Mouse (Mus musculus) macrophage (primary cell): ENCODE data around the gene Henmt1. TPM values are rescaled to one million over a fixed set of nuclear protein-coding genes. Genes with fewer than 3 reads are reported as not detected.
A peak's percentile ranks its signal among the peaks of the same experiment; 100 is the strongest.

ENCODE experiments used
- H3K27ac ChIP-seq: fragments of 350-480 bp; formaldehyde crosslinking; 2 replicates; pipeline ENCODE4 v1.9.0; 2021
- H3K36me3 ChIP-seq: fragments of 350-480 bp; formaldehyde crosslinking; 2 replicates; pipeline ENCODE4 v1.9.0; 2021; ENCODE audit errors: inconsistent target
- H3K4me3 ChIP-seq: fragments of 350-480 bp; formaldehyde crosslinking; 2 replicates; pipeline ENCODE4 v1.9.0; 2021; ENCODE audit errors: inconsistent target
- H3K79me2 ChIP-seq: fragments of 350-480 bp; formaldehyde crosslinking; 2 replicates; pipeline ENCODE4 v1.9.0; 2021; ENCODE audit errors: inconsistent target
- WGBS: methylation state at CpG from one replicate; pipeline ENCODE4 v1.1.7; 2026; ENCODE audit warnings: inconsistent platforms; ENCODE audit not compliant: missing documents; 5-methylcytosine and 5-hydroxymethylcytosine counted together
- polyA plus RNA-seq: library from polyadenylated mRNA; stranded (reverse); fragments of 250-400 nt; gene quantifications from 3 replicates; pipeline ENCODE4 v1.2.4, GENCODE M21; 2018; ENCODE audit warnings: inconsistent platforms

Henmt1 gene
- polyA plus RNA-seq, 1 experiment from 2014 or later: not detected

GRCm38 (mm10) chr3:108963776-108964175 is 24.1 kb downstream of the Henmt1 start:
- no peak overlapping the region for H3K4me3 ChIP-seq
- no peaks in the 10 kb centered on the region for H3K36me3 ChIP-seq
- WGBS: 55% methylated on average over 3 of the region's 3 CpGs
- H3K27ac ChIP-seq: no peak overlapping the region
- H3K79me2 ChIP-seq: no peaks in the 10 kb centered on the region

GRCm38 (mm10) chr3:108964361-108965044 is 24.8 kb downstream of the Henmt1 start:
- Histone ChIP-seq H3K79me2 (no peaks in the 10 kb centered on the region), H3K27ac (no peak overlapping the region), H3K36me3 (no peaks in the 10 kb centered on the region), H3K4me3 (no peak overlapping the region)
- WGBS: 96% methylated on average over 7 of the region's 7 CpGs

GRCm38 (mm10) chr3:108966051-108966450 is 26.4 kb downstream of the Henmt1 start:
- H3K27ac ChIP-seq: no peak overlapping the region
- H3K79me2 ChIP-seq: no peaks in the 10 kb centered on the region
- no peak overlapping the region for H3K4me3 ChIP-seq
- 90% methylated on average over 3 of the region's 3 CpGs for WGBS
- 0 out of 2 replicates have a peak, but pooled peaks cover 6% of the 10 kb centered on the region for H3K36me3 ChIP-seq

- 96% methylated on average over 12 of the region's 13 CpGs for WGBS
- H3K36me3 ChIP-seq: peaks cover 41% of the 10 kb centered on the region
Observed at GRCm38 (mm10) chr3:108973980-108974660, 34.4 kb downstream of the Henmt1 start.

GRCm38 (mm10) chr3:108974920-108975485 is 35.3 kb downstream of the Henmt1 start:
- Histone ChIP-seq H3K36me3 (peaks cover 50% of the 10 kb centered on the region), H3K27ac (no peak overlapping the region), H3K4me3 (no peak overlapping the region), H3K79me2 (no peaks in the 10 kb centered on the region)
- 95% methylated on average over 15 of the region's 15 CpGs for WGBS

More at GRCm38 (mm10) chr3:108973980-108974660, 34.4 kb downstream of the Henmt1 start:
- Histone ChIP-seq H3K4me3 (no peak overlapping the region), H3K27ac (no peak overlapping the region), H3K79me2 (no peaks in the 10 kb centered on the region)

GRCm38 (mm10) chr3:108977340-108978030 is 37.8 kb downstream of the Henmt1 start:
- no peak overlapping the region for H3K27ac ChIP-seq
- H3K79me2 ChIP-seq: no peaks in the 10 kb centered on the region
- peaks cover 57% of the 10 kb centered on the region for H3K36me3 ChIP-seq
- no peak overlapping the region for H3K4me3 ChIP-seq
- 92% methylated on average over 13 of the region's 13 CpGs for WGBS

- Histone ChIP-seq H3K36me3 (peaks cover 48% of the 10 kb centered on the region), H3K4me3 (no peak overlapping the region), H3K79me2 (no peaks in the 10 kb centered on the region), H3K27ac (no peak overlapping the region)
- 82% methylated on average over 6 of the region's 6 CpGs for WGBS
Observed at GRCm38 (mm10) chr3:108981946-108982345, 42.3 kb downstream of the Henmt1 start.

GRCm38 (mm10) chr3:108983989-108984388 is 44.3 kb downstream of the Henmt1 start:
- Histone ChIP-seq H3K79me2 (no peaks in the 10 kb centered on the region), H3K36me3 (peaks cover 60% of the 10 kb centered on the region), H3K27ac (no peak overlapping the region), H3K4me3 (no peak overlapping the region)
- 60% methylated on average over 4 of the region's 5 CpGs for WGBS

- Histone ChIP-seq H3K36me3 (peaks cover 39% of the 10 kb centered on the region), H3K79me2 (no peaks in the 10 kb centered on the region), H3K27ac (no peak overlapping the region), H3K4me3 (no peak overlapping the region)
- 56% methylated on average over 1 of the region's 1 CpGs for WGBS
Observed at GRCm38 (mm10) chr3:108986534-108986933, 46.9 kb downstream of the Henmt1 start.

- Histone ChIP-seq H3K36me3 (peaks cover 42% of the 10 kb centered on the region), H3K27ac (no peak overlapping the region), H3K79me2 (no peaks in the 10 kb centered on the region), H3K4me3 (no peak overlapping the region)
- WGBS: 91% methylated on average over 12 of the region's 12 CpGs
Observed at GRCm38 (mm10) chr3:108987009-108987659, 47.5 kb downstream of the Henmt1 start.

- peaks cover 35% of the 10 kb centered on the region; the same call in 1 of the 2 replicates for H3K36me3 ChIP-seq
- no peaks in the 10 kb centered on the region for H3K79me2 ChIP-seq
- no peak overlapping the region for H3K4me3 ChIP-seq
- 67% methylated on average over 9 of the region's 9 CpGs for WGBS
- no peak overlapping the region for H3K27ac ChIP-seq
Observed at GRCm38 (mm10) chr3:108989971-108990548, 50.4 kb downstream of the Henmt1 start.

GRCm38 (mm10) chr3:108994477-108994876 is 54.8 kb downstream of the Henmt1 start:
- no peak overlapping the region for H3K27ac ChIP-seq
- H3K36me3 ChIP-seq: 0 out of 2 replicates have a peak, but pooled peaks cover 11% of the 10 kb centered on the region
- H3K4me3 ChIP-seq: no peak overlapping the region
- 40% methylated on average over 2 of the region's 2 CpGs for WGBS
- H3K79me2 ChIP-seq: no peaks in the 10 kb centered on the region

GRCm38 (mm10) chr3:108995379-108995778 is 55.7 kb downstream of the Henmt1 start:
- H3K27ac ChIP-seq: no peak overlapping the region
- H3K4me3 ChIP-seq: no peak overlapping the region
- H3K79me2 ChIP-seq: no peaks in the 10 kb centered on the region
- WGBS: 81% methylated on average over 2 of the region's 2 CpGs
- H3K36me3 ChIP-seq: 0 out of 2 replicates have a peak, but pooled peaks cover 11% of the 10 kb centered on the region

- WGBS: 1% methylated on average over 11 of the region's 11 CpGs
- Histone ChIP-seq H3K27ac (peak overlapping the region; percentile 43), H3K4me3 (peak overlapping the region; percentile 3; the same call in 1 of the 2 replicates), H3K79me2 (no peaks in the 10 kb centered on the region), H3K36me3 (peaks cover 21% of the 10 kb centered on the region; the same call in 1 of the 2 replicates)
Observed at GRCm38 (mm10) chr3:108997284-108997683, 57.6 kb downstream of the Henmt1 start.
